Mouse (Mus musculus) liver, embryonic 14.5 days (tissue): ENCODE data around the gene Msh5.

Experiments used
- CTCF ChIP-seq: IDR thresholded peaks from 2 replicates; pipeline ENCODE4 v1.5.1; 2016; ENCODE audit warnings: antibody characterized with exemption, low read depth, control low read depth
- EP300 ChIP-seq: IDR thresholded peaks from 2 replicates; pipeline ENCODE4 v1.6.1; 2016; ENCODE audit warnings: antibody characterized with exemption, low read depth

- TF ChIP-seq CTCF: no peak
- TF ChIP-seq EP300: no peak
These were observed 19.5 kb upstream of the Msh5 start, which contains the start of gene Mpig6b for GRCm38 (mm10) chr17:35066084-35066483.
